Mouse (Mus musculus) heart, adult 8-10 months (tissue): ENCODE measurements around the gene Pdpk1. TPM values are rescaled to one million over a fixed set of nuclear protein-coding genes. Genes with fewer than 3 reads are reported as not detected.

ENCODE experiments used
- DNase-seq: peaks from one replicate; pipeline ENCODE4 v3.0.0; 2022; ENCODE audit warnings: low spot score
- total RNA-seq, 4 experiments: library from RNA; stranded (reverse); gene quantifications; 2 replicates each; pipeline ENCODE4 v1.2.4; 2022

Pdpk1 gene
- total RNA-seq, 4 experiments from 2014 or later: 38.3 to 46.0 (median 45.0) TPM

DNA sequence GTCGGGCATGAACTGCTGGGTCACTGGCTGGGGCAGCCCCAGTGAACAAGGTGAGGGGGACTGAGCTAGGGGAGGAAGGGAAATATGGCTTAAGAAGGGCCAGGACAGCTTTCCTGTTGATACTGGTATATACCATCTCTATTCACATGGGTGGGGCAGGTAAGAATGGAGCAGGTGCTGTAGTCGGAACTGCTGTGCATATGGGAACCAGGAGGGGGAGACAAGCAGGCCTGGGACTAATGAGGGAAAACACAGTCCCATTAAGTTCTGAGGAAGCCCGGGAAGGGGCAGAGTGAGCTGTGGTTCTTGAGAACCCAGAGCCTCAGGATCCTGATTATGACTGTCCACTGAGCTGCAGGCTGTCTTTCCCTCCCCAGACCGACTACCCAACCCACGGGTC lies 106.2 kb downstream of the Pdpk1 start:
- DNase-seq: no peak

DNA sequence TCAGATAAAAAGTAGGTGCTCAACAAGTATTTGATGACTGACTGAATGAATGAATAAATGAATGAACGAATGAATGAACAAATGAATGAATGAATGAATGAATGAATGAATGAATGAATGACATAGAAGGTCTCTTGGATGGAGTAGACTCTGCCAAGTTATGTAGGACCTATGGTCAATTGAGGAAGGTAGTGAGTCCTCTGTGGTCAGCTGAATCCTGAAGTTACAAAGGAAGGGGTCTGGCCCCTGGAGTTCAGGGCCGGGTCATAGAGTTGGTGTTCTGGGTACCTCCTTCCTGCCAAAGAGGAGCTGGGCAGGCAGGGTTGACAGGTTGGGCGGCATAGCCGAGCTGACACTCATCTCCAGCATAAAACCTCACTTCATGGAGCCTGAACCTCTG lies 112.9 kb downstream of the Pdpk1 start, which contains the start of gene Prss27:
Prss27 (plus strand) TSS at position 301 of the 400 bp plus-strand sequence.
- DNase-seq: no peak

DNA sequence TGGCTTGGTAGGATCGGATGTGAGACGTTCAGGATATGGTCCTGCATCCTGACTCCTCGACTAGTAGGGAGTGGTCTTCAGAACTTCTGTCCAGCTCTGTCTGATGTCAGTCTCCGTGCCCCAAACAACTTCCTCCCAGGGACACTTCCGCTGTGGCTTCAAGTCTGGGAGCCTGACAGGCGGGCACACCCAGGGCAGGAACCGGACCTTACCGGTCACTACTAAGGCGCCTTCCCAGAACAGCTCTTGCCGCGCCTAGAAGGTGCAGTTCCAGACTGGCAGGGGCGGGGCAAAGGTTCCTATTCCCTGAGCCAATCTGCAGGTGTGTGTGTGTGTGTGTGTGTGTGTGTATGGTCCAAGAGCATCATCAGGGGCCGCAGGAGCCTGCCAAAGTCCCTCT lies 113.4 kb downstream of the Pdpk1 start:
- no peak for DNase-seq

DNA sequence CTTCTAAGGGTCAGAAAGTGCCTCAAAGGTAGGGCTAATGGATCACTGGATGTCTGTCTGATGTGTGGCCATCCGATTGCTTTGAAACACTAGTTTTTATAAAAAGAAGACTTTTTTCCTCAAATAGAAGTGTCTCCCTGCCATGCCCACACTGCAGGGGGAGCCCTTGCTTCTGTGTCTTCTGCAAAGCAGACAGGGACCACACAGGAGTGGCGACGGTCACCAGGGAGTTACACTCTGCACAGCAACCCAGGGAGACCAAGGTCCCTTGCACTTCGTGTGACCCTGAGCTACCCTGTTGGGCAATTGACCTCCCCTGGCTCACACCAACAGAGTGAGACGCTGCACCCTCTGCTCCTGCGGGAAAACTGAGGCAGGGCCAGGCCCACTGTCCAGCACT lies 113.8 kb downstream of the Pdpk1 start:
- DNase-seq: no peak

DNA sequence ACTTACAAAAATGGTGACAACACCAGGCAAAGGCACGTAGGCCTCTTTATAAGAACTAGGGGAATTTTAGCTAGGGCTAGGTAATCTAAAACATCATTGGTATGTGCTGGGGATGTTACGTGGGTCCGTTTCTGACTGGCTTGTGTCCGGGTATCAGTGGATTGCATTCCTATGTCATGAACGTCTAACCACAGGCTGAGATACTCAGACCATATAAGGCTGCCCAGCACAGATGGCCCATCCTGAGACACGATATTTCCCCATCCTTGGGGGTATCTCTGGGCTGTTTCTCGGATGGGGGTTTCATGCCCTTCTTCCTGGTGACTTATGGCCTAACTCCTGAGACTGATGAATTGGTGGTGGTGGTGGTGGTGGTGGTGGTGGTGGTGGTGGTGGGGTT lies 115.6 kb downstream of the Pdpk1 start:
- no peak for DNase-seq

DNA sequence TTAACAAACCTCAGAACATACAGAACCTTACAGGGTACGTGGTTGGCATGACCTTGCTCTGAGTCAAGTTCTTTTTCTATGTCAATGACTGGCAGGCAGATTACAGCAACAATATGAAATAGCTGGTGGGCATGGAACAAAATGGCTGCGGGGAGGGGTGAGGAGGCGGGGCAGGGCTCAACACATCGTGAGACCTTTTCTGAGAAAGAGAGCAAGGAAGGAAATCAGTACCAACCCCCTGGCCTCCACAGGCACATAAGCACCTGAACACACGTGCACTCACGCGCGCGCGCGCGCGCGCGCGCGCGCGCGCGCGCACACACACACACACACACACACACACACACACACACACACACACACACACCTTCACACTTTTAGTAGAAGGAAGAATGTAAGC lies 120.2 kb downstream of the Pdpk1 start:
- no peak for DNase-seq

DNA sequence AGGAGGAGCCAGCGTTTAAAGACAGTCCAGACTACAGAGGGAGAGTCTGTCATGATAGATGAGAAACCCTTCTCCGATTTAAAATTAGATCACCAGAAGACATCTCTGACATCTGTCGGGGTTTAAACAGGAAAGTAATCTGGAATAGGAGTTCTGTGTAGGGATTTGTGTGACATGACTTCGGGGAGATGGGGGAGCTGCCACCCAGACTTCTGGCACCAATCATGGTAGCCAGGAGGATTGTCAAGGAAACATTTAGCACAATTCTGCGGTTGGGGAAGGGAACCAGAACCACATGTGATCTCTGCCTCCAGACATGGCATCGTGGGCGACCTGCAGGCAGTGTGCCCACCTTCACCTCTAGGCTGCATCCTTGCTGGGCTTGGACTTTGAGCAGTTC lies 121.2 kb downstream of the Pdpk1 start:
- DNase-seq: no peak

Other genes starting within 250 kb of the Pdpk1 start
- gene Dcpp3, start 233.5 kb downstream of the Pdpk1 start, total RNA-seq: not detected
- gene Sbp, start 209.3 kb downstream of the Pdpk1 start, total RNA-seq: not detected
- gene Sbpl, start 195.7 kb downstream of the Pdpk1 start, total RNA-seq: not detected
- not detected for gene Prss30, start 170.4 kb downstream of the Pdpk1 start, total RNA-seq
- not detected for gene Prss22, start 152.8 kb downstream of the Pdpk1 start, total RNA-seq
- not detected for gene Prss27, start 112.8 kb downstream of the Pdpk1 start, total RNA-seq
- 1 to 10 TPM; 6.8 to 8.6 (median 7.9) TPM for gene Kctd5, start 77.4 kb downstream of the Pdpk1 start, total RNA-seq
- 10 to 100 TPM in 3 of 4 experiments, 1 to 10 TPM in 1; 9.4 to 12.4 (median 10.8) TPM for gene Amdhd2, start 12.8 kb upstream of the Pdpk1 start, total RNA-seq
- 100 to 1,000 TPM; 224 to 240 (median 231) TPM for gene Atp6v0c, start 18.8 kb upstream of the Pdpk1 start, total RNA-seq
- 10 to 100 TPM; 11.5 to 14.5 (median 12.6) TPM for gene Tbc1d24, start 54.6 kb upstream of the Pdpk1 start, total RNA-seq
- 1 to 10 TPM in 2 of 4 experiments, under 1 TPM in 2; 0.66 to 1.5 (median 0.89) TPM for gene Ntn3, start 58.6 kb upstream of the Pdpk1 start, total RNA-seq
- 1 to 10 TPM; 1.7 to 2.9 (median 2.5) TPM for gene Tedc2, start 69.9 kb upstream of the Pdpk1 start, total RNA-seq
- under 1 TPM; 0.22 to 0.66 (median 0.40) TPM for gene Ccnf, start 100.6 kb upstream of the Pdpk1 start, total RNA-seq
- gene Abca17, start 200.1 kb upstream of the Pdpk1 start, total RNA-seq: under 1 TPM in 1 of 4 experiments, not detected in 3; 0.06 TPM
- gene Abca3, start 201.0 kb upstream of the Pdpk1 start, total RNA-seq: 10 to 100 TPM; 11.4 to 13.4 (median 13.2) TPM